Mouse (Mus musculus) ES-Bruce4 (cell line): ENCODE results near the gene Fam118b. TPM values are rescaled to one million over a fixed set of nuclear protein-coding genes. Genes with fewer than 3 reads are reported as not detected.

Experiments used
- H3K27ac ChIP-seq: 2 replicates; pipeline ENCODE4 v1.5.1; 2012; ENCODE audit warnings: low read length, inconsistent platforms; ENCODE audit not compliant: insufficient read depth
- H3K27me3 ChIP-seq: 2 replicates; pipeline ENCODE4 v1.6.1; 2012; ENCODE audit warnings: mild to moderate bottlenecking, low read length, inconsistent platforms; ENCODE audit not compliant: control insufficient read depth, poor library complexity, insufficient read depth, severe bottlenecking
- H3K36me3 ChIP-seq: 2 replicates; pipeline ENCODE4 v1.6.1; 2012; ENCODE audit warnings: inconsistent platforms, mild to moderate bottlenecking, low read length, moderate library complexity; ENCODE audit not compliant: control insufficient read depth, poor library complexity, insufficient read depth, severe bottlenecking
- H3K4me1 ChIP-seq: one replicate; pipeline ENCODE4 v1.8.1; 2011; ENCODE audit warnings: low read length; ENCODE audit not compliant: control insufficient read depth, insufficient read depth
- H3K4me3 ChIP-seq: 2 replicates; pipeline ENCODE4 v1.5.1; 2011; ENCODE audit warnings: low read depth, mild to moderate bottlenecking, low read length
- H3K9ac ChIP-seq: 2 replicates; pipeline ENCODE4 v1.6.1; 2012; ENCODE audit warnings: low read depth, mild to moderate bottlenecking, inconsistent platforms; ENCODE audit not compliant: poor library complexity, severe bottlenecking
- H3K9me3 ChIP-seq: replicated peaks from 2 replicates; pipeline ENCODE4 v1.6.1; 2012; ENCODE audit warnings: mild to moderate bottlenecking, low read length, inconsistent platforms; ENCODE audit not compliant: control insufficient read depth, poor library complexity, insufficient read depth, severe bottlenecking
- CTCF ChIP-seq: IDR thresholded peaks from one replicate; pipeline ENCODE4 v1.8.1; 2011; ENCODE audit warnings: low read depth, low read length
- EP300 ChIP-seq: IDR thresholded peaks from 2 replicates; pipeline ENCODE4 v1.6.1; 2011; ENCODE audit warnings: low read depth, low read length; ENCODE audit not compliant: insufficient read depth
- POLR2A ChIP-seq: IDR thresholded peaks from one replicate; pipeline ENCODE4 v1.8.1; 2011; ENCODE audit warnings: low read length; ENCODE audit not compliant: insufficient read depth
- polyA plus RNA-seq: library from polyadenylated mRNA; stranded (reverse); fragments of >200 nt; gene quantifications from 2 replicates; pipeline ENCODE4 v1.2.4, GENCODE M21; 2011; ENCODE audit warnings: low read depth; ENCODE audit not compliant: missing spikeins, insufficient read depth, insufficient read length

Gene Fam118b
- polyA plus RNA-seq, 1 experiment, result 32.1 TPM

GRCm38 (mm10) chr9:35182832-35183231 is 84.8 kb downstream of the Fam118b start:
- H3K27me3 ChIP-seq, result no peaks in the 10 kb centered on the region
- no peaks in the 10 kb centered on the region for H3K4me1 ChIP-seq
- H3K9me3 ChIP-seq, result no peaks in the 10 kb centered on the region
- H3K27ac ChIP-seq, result no peak overlapping the region
- TF ChIP-seq EP300 (no peak), CTCF (no peak), POLR2A (no peak)
- H3K36me3 ChIP-seq, result no peaks in the 10 kb centered on the region
- no peak overlapping the region for H3K4me3 ChIP-seq
- no peak overlapping the region for H3K9ac ChIP-seq

- H3K9me3 ChIP-seq, result no peaks in the 10 kb centered on the region
- no peak overlapping the region for H3K27ac ChIP-seq
- no peaks in the 10 kb centered on the region for H3K27me3 ChIP-seq
- peaks cover 1% of the 10 kb centered on the region for H3K4me1 ChIP-seq
- TF ChIP-seq CTCF, result no peak
- no peak overlapping the region for H3K9ac ChIP-seq
- H3K4me3 ChIP-seq, result peak overlapping the region; percentile 46
- H3K36me3 ChIP-seq, result no peaks in the 10 kb centered on the region
Measured at GRCm38 (mm10) chr9:35176124-35176659, 91.4 kb downstream of the Fam118b start.

GRCm38 (mm10) chr9:35175251-35176123 is 92.1 kb downstream of the Fam118b start, which contains the start of gene Dcps:
TSS of gene Dcps (minus strand) at chr9:35176061.
- Histone ChIP-seq H3K4me1 (peaks cover 1% of the 10 kb centered on the region), H3K4me3 (peak within 1 kb of the TSS; percentile 82), H3K27me3 (no peaks in the 10 kb centered on the region), H3K36me3 (peaks cover 4% of the 10 kb centered on the region; the same call in 1 of the 2 replicates), H3K9ac (peak within 1 kb of the TSS; percentile 43), H3K27ac (no peak within 1 kb of the TSS), H3K9me3 (no peaks in the 10 kb centered on the region)
- TF ChIP-seq POLR2A (peak; percentile 31), EP300 (no peak)

GRCm38 (mm10) chr9:35173331-35173730 is 94.3 kb downstream of the Fam118b start:
- no peaks in the 10 kb centered on the region for H3K9me3 ChIP-seq
- H3K36me3 ChIP-seq, result peaks cover 4% of the 10 kb centered on the region; the same call in 1 of the 2 replicates
- no peak overlapping the region for H3K4me3 ChIP-seq
- H3K4me1 ChIP-seq, result peaks cover 1% of the 10 kb centered on the region
- no peaks in the 10 kb centered on the region for H3K27me3 ChIP-seq
- no peak for TF ChIP-seq EP300
- TF ChIP-seq CTCF, result no peak
- TF ChIP-seq POLR2A, result no peak
- H3K27ac ChIP-seq, result no peak overlapping the region
- H3K9ac ChIP-seq, result no peak overlapping the region

- Histone ChIP-seq H3K9ac (no peak overlapping the region), H3K27me3 (no peaks in the 10 kb centered on the region), H3K9me3 (no peaks in the 10 kb centered on the region), H3K4me1 (peaks cover under 1% of the 10 kb centered on the region), H3K36me3 (peaks cover 4% of the 10 kb centered on the region; the same call in 1 of the 2 replicates), H3K4me3 (no peak overlapping the region), H3K27ac (no peak overlapping the region)
- TF ChIP-seq POLR2A (no peak), CTCF (no peak), EP300 (no peak)
Measured at GRCm38 (mm10) chr9:35170071-35170470, 97.5 kb downstream of the Fam118b start.

Other genes starting within 250 kb of the Fam118b start
- 8.0 and 9.5 TPM in 2 replicates for gene St3gal4, start 148.5 kb downstream of the Fam118b start, polyA plus RNA-seq
- gene Dcps, start 91.7 kb downstream of the Fam118b start, polyA plus RNA-seq, result 41.1 and 41.4 TPM in 2 replicates
- gene Srpr, start 67.6 kb downstream of the Fam118b start, polyA plus RNA-seq, result 96.9 and 100 TPM in 2 replicates
- gene Tirap, start 67.5 kb downstream of the Fam118b start, polyA plus RNA-seq, result 10.8 and 11.8 TPM in 2 replicates
- gene Foxred1, start 56.8 kb downstream of the Fam118b start, polyA plus RNA-seq, result 34.7 and 36.6 TPM in 2 replicates
- gene Rpusd4, start 60 bp upstream of the Fam118b start, polyA plus RNA-seq, result 21.4 and 26.0 TPM in 2 replicates
- gene Cdon, start 153.3 kb upstream of the Fam118b start, polyA plus RNA-seq, result 22.9 and 31.1 TPM in 2 replicates